Mouse (Mus musculus) G1E (cell line): ENCODE data around the gene Itsn1.

Experiments used
- CTCF ChIP-seq: IDR thresholded peaks from 2 replicates; pipeline ENCODE4 v1.5.1; 2012; ENCODE audit warnings: low read depth, low read length, inconsistent platforms, mixed read lengths
- GATA1 ChIP-seq: IDR thresholded peaks from 2 replicates; pipeline ENCODE4 v1.6.1; 2012; ENCODE audit warnings: borderline replicate concordance, low read length, inconsistent platforms, mixed read lengths
- POLR2AphosphoS5 ChIP-seq: IDR thresholded peaks from 2 replicates; pipeline ENCODE4 v1.6.1; 2012; ENCODE audit warnings: low read depth, low read length, inconsistent platforms; ENCODE audit not compliant: insufficient replicate concordance
- TAL1 ChIP-seq: conservative IDR thresholded peaks from 2 replicates; pipeline ENCODE4 v1.6.1; 2012; ENCODE audit warnings: low read depth, low read length, inconsistent platforms, mixed read lengths

GRCm38 (mm10) chr16:91873695-91874094 is 144.6 kb downstream of the Itsn1 start:
- TF ChIP-seq CTCF: no peak
- TF ChIP-seq POLR2AphosphoS5: no peak
- no peak for TF ChIP-seq GATA1
- TF ChIP-seq TAL1: no peak
